Mouse (Mus musculus) stomach, postnatal 0 days (tissue): ENCODE data around the gene Acot3.

Experiments
- CTCF ChIP-seq: IDR thresholded peaks from 2 replicates; pipeline ENCODE4 v1.5.1; 2016; ENCODE audit warnings: antibody characterized with exemption, low read depth, mild to moderate bottlenecking, moderate library complexity
- EP300 ChIP-seq: optimal IDR thresholded peaks from 2 replicates; pipeline ENCODE3; 2016; ENCODE audit warnings: antibody characterized with exemption

DNA sequence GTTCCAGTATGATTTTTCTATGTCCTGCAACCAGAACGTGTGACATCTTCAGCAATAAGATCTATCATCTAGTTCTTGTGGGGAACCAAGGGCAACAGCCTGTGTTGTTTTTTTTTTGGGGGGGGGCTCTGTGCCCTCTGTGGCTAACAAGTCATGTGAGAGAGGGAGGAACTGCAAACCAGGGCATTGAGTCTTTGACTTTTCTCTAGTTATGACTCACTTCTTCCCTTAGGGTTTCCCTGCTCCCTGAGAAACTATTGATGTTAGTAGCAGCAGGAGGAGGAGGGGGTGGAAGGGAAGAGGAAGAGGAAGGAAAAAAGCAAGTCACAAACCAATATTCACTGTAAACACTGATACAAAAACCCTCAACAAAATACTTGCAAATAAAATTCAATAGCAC is 48.1 kb upstream of the Acot3 start:
- TF ChIP-seq CTCF (no peak), EP300 (no peak)
